Mouse (Mus musculus): ENCODE measurements around the gene Smox. TPM values are rescaled to one million over a fixed set of nuclear protein-coding genes. Genes with fewer than 3 reads are reported as not detected.

The Smox gene
- total and polyA plus RNA-seq, 3 experiments = 2.2 to 5.5 TPM; not detected in 1

- no peak overlapping the region for H3K9ac ChIP-seq (ENCODE audit: control insufficient read depth, low read depth, low read length, poor library complexity, severe bottlenecking)
- no peak overlapping the region for H3K27ac ChIP-seq (ENCODE audit: control insufficient read depth, low read depth, low read length)
- H3K9me3 ChIP-seq (replicated peaks; ENCODE audit: insufficient read depth, low read length) = no peaks in the 10 kb centered on the region
- H3K79me2 ChIP-seq (ENCODE audit: control insufficient read depth, insufficient read depth, low read length, poor library complexity) = no peaks in the 10 kb centered on the region
- peaks cover 1 to 4% of the 10 kb centered on the region in 2 experiments; a peak in 3 of 4 replicates for H3K4me1 ChIP-seq (ENCODE audit: control insufficient read depth in 1 of 2, insufficient read depth in 2 of 2, low read length in 2 of 2)
- no peaks in the 10 kb centered on the region for H3K27me3 ChIP-seq (ENCODE audit: control insufficient read depth in 1 of 2, insufficient read depth in 2 of 2, low read length in 2 of 2)
- H3K4me3 ChIP-seq (ENCODE audit: control insufficient read depth in 1 of 2, insufficient read depth in 1 of 2, low read depth in 2 of 2, low read length in 2 of 2) = no peak overlapping the region
- H3K36me3 ChIP-seq (ENCODE audit: control insufficient read depth in 1 of 2, insufficient read depth in 2 of 2, low read length in 2 of 2) = peaks cover 0 to 2% of the 10 kb centered on the region in 2 experiments; a peak in 1 of 4 replicates
- TF ChIP-seq BHLHE40 (IDR thresholded peaks at IDR 0.05; ENCODE audit: borderline replicate concordance, low read depth, low read length) (no peak), TBP (IDR thresholded peaks at IDR 0.05; ENCODE audit: low read depth, low read length) (no peak)
- no peak for DNase-seq (ENCODE audit: low read depth, low spot score)
Measured at GRCm38 (mm10) chr2:131502561-131502960, 11.3 kb downstream of the Smox start.

DNA sequence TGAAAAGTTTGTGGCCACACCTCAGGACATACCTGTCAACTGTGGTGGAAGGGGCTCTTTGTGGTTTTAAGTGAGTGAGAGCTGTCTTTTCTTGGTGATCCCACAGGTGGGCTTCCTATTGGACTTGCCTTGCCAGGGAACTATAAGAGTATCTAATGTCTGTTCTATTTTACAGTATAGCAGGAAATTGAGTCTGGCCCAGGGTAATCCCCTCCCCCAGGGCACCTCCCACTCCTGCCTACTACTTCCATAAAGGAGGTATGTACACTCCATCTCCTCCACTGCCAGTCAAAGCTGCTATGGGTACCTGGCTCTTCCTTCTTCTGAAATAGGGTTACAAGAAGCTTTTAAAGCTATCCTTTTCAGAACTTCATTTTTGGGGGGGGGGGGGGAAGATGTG, 14.1 kb downstream of the Smox start:
- Histone ChIP-seq H3K36me3 (ENCODE audit: control insufficient read depth in 1 of 2, insufficient read depth in 2 of 2, low read length in 2 of 2) (no peaks in the 10 kb centered on the region), H3K9ac (ENCODE audit: control insufficient read depth, low read depth, low read length, poor library complexity, severe bottlenecking) (no peak overlapping the region), H3K27me3 (ENCODE audit: control insufficient read depth in 1 of 2, insufficient read depth in 2 of 2, low read length in 2 of 2) (no peaks in the 10 kb centered on the region), H3K27ac (ENCODE audit: control insufficient read depth, low read depth, low read length) (no peak overlapping the region), H3K9me3 (replicated peaks; ENCODE audit: insufficient read depth, low read length) (no peaks in the 10 kb centered on the region), H3K4me3 (ENCODE audit: control insufficient read depth in 1 of 2, insufficient read depth in 1 of 2, low read depth in 2 of 2, low read length in 2 of 2) (no peak overlapping the region), H3K79me2 (ENCODE audit: control insufficient read depth, insufficient read depth, low read length, poor library complexity) (no peaks in the 10 kb centered on the region), H3K4me1 (ENCODE audit: control insufficient read depth in 1 of 2, insufficient read depth in 2 of 2, low read length in 2 of 2) (peaks cover 0 to 2% of the 10 kb centered on the region in 2 experiments; a peak in 1 of 4 replicates)
- TF ChIP-seq MXI1 (IDR thresholded peaks at IDR 0.05; ENCODE audit: low read depth, low read length) = no peak
- TF ChIP-seq POLR2AphosphoS5 (IDR thresholded peaks at IDR 0.05; ENCODE audit: borderline replicate concordance, low read depth, low read length) = no peak
- DNase-seq (ENCODE audit: low read depth, low spot score) = peak; percentile 42

DNA sequence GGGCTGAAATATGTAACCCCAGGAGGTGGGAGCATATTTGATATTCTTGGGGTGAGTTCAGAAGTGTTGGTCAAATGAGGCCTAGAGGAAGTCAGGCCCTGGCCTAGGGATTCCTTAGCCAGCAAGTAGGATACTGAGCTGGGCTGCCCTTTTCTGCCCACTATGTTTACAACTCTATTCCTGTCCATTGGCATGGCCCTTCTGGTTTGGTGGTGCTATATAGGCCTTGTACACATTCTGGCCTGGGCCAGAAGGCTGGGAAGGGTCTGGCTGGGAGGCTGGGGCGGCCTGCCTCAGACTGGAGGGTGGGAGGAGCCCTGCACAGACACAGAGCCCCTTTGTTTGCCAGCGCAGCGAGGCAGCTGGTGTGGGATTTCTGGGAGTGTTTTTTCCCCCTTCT, 15.1 kb downstream of the Smox start:
- no peaks in the 10 kb centered on the region for H3K9me3 ChIP-seq (replicated peaks; ENCODE audit: insufficient read depth, low read length)
- H3K4me1 ChIP-seq (ENCODE audit: control insufficient read depth in 1 of 2, insufficient read depth in 2 of 2, low read length in 2 of 2) = peaks cover 0 to 2% of the 10 kb centered on the region in 2 experiments; a peak in 1 of 4 replicates
- TF ChIP-seq RCOR1 (IDR thresholded peaks at IDR 0.05; ENCODE audit: low read depth, low read length) = no peak
- TF ChIP-seq ETS1 (IDR thresholded peaks at IDR 0.05; ENCODE audit: low read depth, low read length) = no peak
- no peak for TF ChIP-seq MXI1 (IDR thresholded peaks at IDR 0.05; ENCODE audit: low read depth, low read length)
- no peak for TF ChIP-seq MAFK (IDR thresholded peaks at IDR 0.05; ENCODE audit: borderline replicate concordance, low read depth, low read length)
- TF ChIP-seq USF1 (IDR thresholded peaks at IDR 0.05; ENCODE audit: low read depth, low read length) = no peak
- TF ChIP-seq UBTF (IDR thresholded peaks at IDR 0.05; ENCODE audit: borderline replicate concordance, insufficient read depth, low read depth, low read length) = no peak
- no peak for TF ChIP-seq KAT2A (conservative IDR thresholded peaks at IDR 0.05; ENCODE audit: low read depth, low read length)
- no peak for TF ChIP-seq ZKSCAN1 (IDR thresholded peaks at IDR 0.05; ENCODE audit: low read depth, low read length)
- TF ChIP-seq POLR2AphosphoS2 (IDR thresholded peaks at IDR 0.05; ENCODE audit: low read length) = no peak
- no peak for TF ChIP-seq NELFE (IDR thresholded peaks at IDR 0.05; ENCODE audit: low read depth, low read length)
- TF ChIP-seq MEF2A (IDR thresholded peaks at IDR 0.05; ENCODE audit: extremely low read depth, insufficient replicate concordance, low read depth, low read length, poor library complexity, severe bottlenecking) = no peak
- TF ChIP-seq ELF1 (IDR thresholded peaks at IDR 0.05; ENCODE audit: low read depth, low read length) = no peak
- no peak for TF ChIP-seq MAZ (IDR thresholded peaks at IDR 0.05; ENCODE audit: low read depth, low read length)
- no peak for TF ChIP-seq TCF12 (IDR thresholded peaks at IDR 0.05; ENCODE audit: low read depth, low read length)
- no peak for TF ChIP-seq SIN3A (IDR thresholded peaks at IDR 0.05; ENCODE audit: low read length)
- no peak for TF ChIP-seq TBP (IDR thresholded peaks at IDR 0.05; ENCODE audit: low read depth, low read length)
- TF ChIP-seq SMC3 (IDR thresholded peaks at IDR 0.05; ENCODE audit: low read depth, low read length) = no peak
- no peak overlapping the region for H3K4me3 ChIP-seq (ENCODE audit: control insufficient read depth in 1 of 2, insufficient read depth in 1 of 2, low read depth in 2 of 2, low read length in 2 of 2)
- no peaks in the 10 kb centered on the region for H3K36me3 ChIP-seq (ENCODE audit: control insufficient read depth in 1 of 2, insufficient read depth in 2 of 2, low read length in 2 of 2)
- H3K27me3 ChIP-seq (ENCODE audit: control insufficient read depth in 1 of 2, insufficient read depth in 2 of 2, low read length in 2 of 2) = no peaks in the 10 kb centered on the region
- H3K9ac ChIP-seq (ENCODE audit: control insufficient read depth, low read depth, low read length, poor library complexity, severe bottlenecking) = no peak overlapping the region
- no peaks in the 10 kb centered on the region for H3K79me2 ChIP-seq (ENCODE audit: control insufficient read depth, insufficient read depth, low read length, poor library complexity)
- DNase-seq (ENCODE audit: low read depth, low spot score) = no peak
- no peak overlapping the region for H3K27ac ChIP-seq (ENCODE audit: control insufficient read depth, low read depth, low read length)
